Mouse (Mus musculus) neural tube, embryonic 10.5 days (tissue): Measurements from ENCODE around the gene Hap1.

Experiments used
- DNase-seq: peaks from one replicate; pipeline ENCODE4 v3.0.0-alpha.2; 2017; ENCODE audit warnings: low spot score; ENCODE audit errors: extremely low spot score

Gene Hap1

GRCm38 (mm10) chr11:100355972-100356818 lies at the start of gene Hap1:
Hap1 (minus strand) TSS chr11:100356128.
- DNase-seq: peak; percentile 84

- no peak for DNase-seq
Observed at GRCm38 (mm10) chr11:100404456-100405074, 48.6 kb upstream of the Hap1 start.

GRCm38 (mm10) chr11:100403445-100404134 lies 47.7 kb upstream of the Hap1 start:
- no peak for DNase-seq

GRCm38 (mm10) chr11:100402682-100403081 lies 46.8 kb upstream of the Hap1 start:
- DNase-seq: no peak

- no peak for DNase-seq
Observed at GRCm38 (mm10) chr11:100402240-100402639, 46.3 kb upstream of the Hap1 start.

- DNase-seq: no peak
Observed at GRCm38 (mm10) chr11:100400842-100401241, 44.9 kb upstream of the Hap1 start.

GRCm38 (mm10) chr11:100399727-100400538 lies 44.0 kb upstream of the Hap1 start:
- DNase-seq: no peak

- DNase-seq: no peak
Observed at GRCm38 (mm10) chr11:100399320-100399719, 43.4 kb upstream of the Hap1 start.

GRCm38 (mm10) chr11:100398517-100398916 lies 42.6 kb upstream of the Hap1 start:
- no peak for DNase-seq

GRCm38 (mm10) chr11:100397600-100398389 lies 41.9 kb upstream of the Hap1 start, which contains the start of gene Jup:
Jup (minus strand) TSS chr11:100397763.
- peak; percentile 94 for DNase-seq

GRCm38 (mm10) chr11:100396886-100397599 lies 41.1 kb upstream of the Hap1 start:
- peak; percentile 45 for DNase-seq

GRCm38 (mm10) chr11:100395861-100396631 lies 40.1 kb upstream of the Hap1 start:
- no peak for DNase-seq

- DNase-seq: no peak
Observed at GRCm38 (mm10) chr11:100395200-100395599, 39.3 kb upstream of the Hap1 start.

- no peak for DNase-seq
Observed at GRCm38 (mm10) chr11:100394353-100395074, 38.6 kb upstream of the Hap1 start.

GRCm38 (mm10) chr11:100393733-100394132 lies 37.8 kb upstream of the Hap1 start:
- no peak for DNase-seq

- no peak for DNase-seq
Observed at GRCm38 (mm10) chr11:100392958-100393357, 37.0 kb upstream of the Hap1 start.

- no peak for DNase-seq
Observed at GRCm38 (mm10) chr11:100391884-100392345, 36.0 kb upstream of the Hap1 start.
